Mouse (Mus musculus): ENCODE measurements around the gene B4galt2.

The B4galt2 gene

DNA sequence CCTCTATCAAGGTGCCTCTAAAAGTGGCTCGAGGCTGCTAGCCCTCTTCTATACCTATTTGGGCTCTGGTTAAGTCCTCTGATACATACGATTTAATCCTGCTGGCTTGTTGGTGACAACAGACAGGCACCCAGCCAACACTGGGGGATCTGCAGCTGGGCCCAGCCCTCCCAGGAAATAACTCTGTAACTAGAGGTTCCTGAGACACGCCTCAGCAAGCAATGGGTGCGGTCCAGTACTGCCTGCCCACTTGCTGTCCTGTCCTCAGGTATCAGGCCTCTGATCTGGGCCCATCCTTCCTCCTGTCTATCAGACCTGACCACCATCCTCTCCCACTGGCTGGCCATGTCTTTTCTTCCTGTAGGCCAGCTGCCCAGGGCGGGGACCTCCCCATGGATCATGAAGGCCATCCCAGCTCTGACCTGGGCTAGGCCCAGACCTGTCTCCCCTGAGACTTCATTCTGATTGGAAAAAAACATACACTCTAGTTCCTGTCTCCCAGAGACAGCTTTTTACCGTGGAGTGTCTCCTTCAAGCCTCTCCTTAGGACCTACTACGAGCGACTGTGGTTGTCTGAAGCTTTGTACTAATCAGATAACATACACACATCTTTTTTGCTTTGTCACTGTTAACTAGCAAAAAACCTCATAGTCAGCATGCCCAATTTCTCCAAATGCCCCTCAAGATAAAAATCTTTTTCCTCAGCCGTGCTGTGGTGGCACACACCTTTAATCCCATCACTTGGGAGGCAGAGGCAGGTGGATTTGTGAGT is 51.2 kb downstream of the B4galt2 start:
- peak; percentile 66 for DNase-seq

DNA sequence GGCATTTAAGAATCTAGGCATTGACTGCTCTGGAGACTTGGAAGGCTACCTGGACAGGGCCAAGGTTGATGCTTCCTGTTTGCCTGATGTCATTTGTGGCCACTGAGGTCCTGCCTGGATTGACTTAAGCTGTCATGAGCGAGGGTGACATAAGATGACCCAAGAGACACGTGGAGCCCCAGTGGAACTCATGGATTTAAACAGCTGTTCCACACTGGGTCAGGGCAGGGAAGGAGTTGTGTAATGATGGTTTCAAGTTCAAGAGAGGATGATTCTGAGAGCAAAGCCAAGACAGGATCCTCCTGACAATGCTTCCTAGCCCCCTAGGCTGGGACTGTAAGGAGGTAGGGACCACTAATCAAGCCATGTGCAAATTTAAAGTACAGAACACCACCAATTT is 51.8 kb downstream of the B4galt2 start:
- DNase-seq, result peak; percentile 30

DNA sequence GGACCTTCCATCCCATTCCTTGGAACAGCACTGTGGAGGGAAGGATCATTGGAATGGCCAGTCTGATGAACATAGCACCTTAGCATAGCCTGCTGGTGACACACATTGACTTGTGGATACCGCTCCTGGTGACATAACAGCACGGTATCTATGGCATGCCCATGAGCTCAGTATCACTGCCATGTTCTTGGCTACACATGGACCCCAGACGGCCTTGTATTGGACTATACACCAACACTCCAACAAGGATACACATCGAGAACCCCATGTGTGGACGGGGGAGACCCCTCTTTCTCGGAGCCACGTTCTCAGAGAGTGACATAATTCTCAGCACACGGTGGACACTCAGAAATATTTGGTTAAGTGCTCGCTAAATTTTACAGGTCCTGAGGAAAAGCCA is 52.5 kb downstream of the B4galt2 start:
- no peak for DNase-seq

DNA sequence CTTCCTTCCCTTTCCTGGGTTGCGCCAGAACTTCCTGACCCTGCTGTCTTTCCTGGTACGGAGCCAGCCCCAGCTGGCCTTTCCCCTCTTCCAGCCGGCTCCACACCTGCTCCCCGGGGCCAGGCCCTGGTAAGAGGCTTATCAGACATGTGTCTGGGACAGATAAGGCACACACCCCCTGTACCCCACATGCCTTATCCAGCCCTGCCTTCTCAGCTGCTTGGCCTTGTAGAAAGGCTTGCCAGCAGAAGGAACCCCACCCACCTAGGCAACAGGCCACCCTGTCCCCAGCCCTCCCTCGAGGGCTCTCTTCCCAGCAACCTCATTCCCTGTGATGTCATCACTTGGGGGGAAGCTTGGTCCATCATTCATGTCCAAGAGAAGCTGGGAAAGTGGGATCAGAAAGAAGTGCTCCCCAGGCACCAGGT is 53.1 kb downstream of the B4galt2 start:
- DNase-seq, result peak; percentile 59

DNA sequence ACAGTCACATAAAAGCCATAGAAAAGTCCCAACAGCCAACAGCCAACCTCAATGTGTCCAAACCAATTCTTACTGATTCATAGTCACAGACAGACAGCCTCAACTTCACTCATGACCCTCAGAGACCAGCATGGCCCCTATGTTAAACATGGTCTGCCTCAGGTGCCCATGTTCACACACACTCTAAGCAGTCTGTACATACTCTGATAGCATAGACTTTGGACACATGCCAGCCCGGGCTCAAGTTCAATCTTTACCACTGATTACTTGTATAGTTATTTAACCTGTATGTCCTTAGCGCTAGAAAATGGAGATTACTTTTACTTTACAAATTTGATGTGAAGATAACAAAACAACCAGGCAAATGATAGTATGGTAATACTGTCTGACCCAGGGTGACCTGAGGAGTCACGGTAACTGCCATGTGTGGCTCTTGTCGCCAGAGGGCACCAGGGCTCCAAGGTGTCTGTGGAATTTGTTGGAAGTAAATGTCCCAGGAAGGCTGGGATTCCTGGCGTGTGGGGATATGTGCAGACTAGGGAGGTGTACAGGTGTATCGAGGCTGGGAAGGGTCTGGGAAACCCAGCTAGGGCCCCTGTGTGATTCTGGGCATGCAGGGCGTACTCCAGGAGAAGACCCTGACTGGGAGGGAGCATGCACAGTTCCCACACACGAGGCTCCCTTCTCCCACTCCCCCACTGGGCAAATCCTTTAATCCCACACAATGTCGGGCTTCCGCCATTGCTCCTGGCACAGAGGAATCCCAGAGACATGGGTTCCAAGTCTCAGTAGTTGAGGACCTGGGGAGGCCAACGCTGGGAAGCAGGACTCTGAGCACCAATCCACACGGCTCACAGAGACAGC is 53.8 kb downstream of the B4galt2 start:
- DNase-seq, result peak; percentile 89

DNA sequence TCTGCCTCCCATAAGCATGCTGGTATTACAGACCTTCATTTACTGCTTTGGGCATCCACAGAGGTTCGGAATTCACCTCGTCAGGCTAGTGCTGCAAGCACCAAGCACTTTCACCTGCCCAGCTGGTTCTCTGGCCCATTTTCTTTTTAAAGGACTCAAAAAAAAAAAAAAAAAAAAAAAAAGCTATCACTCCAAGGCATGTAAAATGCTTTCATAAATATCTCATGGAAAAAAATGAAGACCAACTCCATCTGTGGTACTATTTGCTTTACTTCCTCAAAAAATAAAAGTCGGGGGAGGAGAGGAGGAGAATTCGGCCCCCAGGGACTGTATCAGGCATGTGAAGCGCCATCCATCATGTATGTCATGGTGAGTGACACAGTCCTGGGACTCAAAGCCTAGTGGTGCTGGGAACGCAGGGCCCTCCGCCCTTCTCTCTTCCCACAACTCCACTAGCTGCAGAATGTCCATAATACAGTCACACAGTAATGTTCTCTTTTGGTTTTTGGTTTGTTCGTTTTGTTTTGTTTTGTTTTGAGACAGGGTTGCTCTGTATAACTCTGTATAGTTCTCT is 54.6 kb downstream of the B4galt2 start:
- DNase-seq, result peak; percentile 47
